8 mouse cellular contexts compared by ENCODE assay signal in the genomic region with DNA sequence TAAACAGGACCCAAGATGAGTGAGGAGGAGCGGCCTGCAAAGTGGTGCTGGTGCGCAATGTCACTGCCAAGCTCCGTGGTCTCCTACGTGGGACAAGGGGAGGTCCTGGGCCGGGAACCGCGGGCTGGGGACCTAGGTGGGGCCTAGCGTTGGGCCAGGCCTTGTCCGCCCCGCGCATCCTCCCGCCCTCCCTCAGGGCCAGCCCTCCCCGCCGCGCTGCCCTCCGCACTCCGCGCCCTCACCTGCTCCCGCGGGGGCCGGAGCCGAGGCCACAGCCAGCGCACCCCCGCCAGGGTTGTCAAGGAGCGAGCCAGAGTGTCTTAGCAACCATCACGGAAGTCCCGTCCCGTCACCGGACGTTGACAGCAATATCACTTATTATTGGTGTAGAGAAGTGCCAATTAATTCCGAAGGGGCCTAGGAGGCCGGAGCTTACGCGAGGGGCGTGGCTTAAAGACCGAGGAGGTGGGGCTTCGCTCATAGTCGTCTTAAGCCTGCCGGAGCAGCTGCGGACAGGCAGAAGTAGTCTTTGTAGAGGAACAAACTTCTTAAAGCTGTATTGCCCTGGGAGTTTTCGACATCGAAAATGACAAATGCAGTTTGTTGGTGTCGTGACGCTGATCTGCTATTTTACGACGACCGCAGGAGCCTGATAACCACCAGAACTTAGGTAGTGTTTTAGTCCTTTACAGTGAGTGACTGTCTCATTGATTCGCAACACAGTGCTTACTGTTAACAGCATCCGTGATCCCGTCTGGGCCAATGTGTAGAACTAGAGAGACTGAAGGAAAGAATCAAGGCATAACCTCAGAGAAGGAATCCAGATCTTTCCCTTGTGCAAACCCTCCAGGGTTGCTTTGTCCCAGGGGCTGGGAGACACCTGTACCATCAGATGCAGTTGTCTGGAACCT. TPM values are rescaled to one million over a fixed set of nuclear protein-coding genes. Genes with fewer than 3 reads are reported as not detected.
A peak's percentile ranks its signal among the peaks of the same experiment; 100 is the strongest.
DNase-seq lines count a peak whose midpoint lies in the region; ATAC-seq lines count a peak whose summit lies in the region.

No protein-coding gene starts in this region.

- DNase-seq in adrenal gland, adult (ENCODE audit: inconsistent age in 2 of 2, low spot score in 1 of 2), result peak; percentile 97 to 98
- DNase-seq in embryo, embryonic 10.5 days (ENCODE audit: low spot score), result peak; percentile 99
- DNase-seq in gastrocnemius, postnatal 14 days, result peak; percentile 97
- DNase-seq in left cerebral cortex, postnatal 10 days (ENCODE audit: extremely low spot score in 1 of 2, low spot score in 2 of 2), result peak; percentile 97 to 98
- peak; percentile 94 for DNase-seq in right cerebral cortex, postnatal 25 days
- DNase-seq in urinary bladder, postnatal 4 days (ENCODE audit: low spot score in 2 of 2), result peak; percentile 94 to 97

- ATAC-seq in inflammation-experienced regulatory T-cells, adult 6 months, result peak; percentile 100
- ATAC-seq in megakaryocyte-erythroid progenitor cell, adult 5-6 weeks (replicated peaks; ENCODE audit: low FRiP score, low TSS enrichment, poor library complexity, severe bottlenecking), result peak; percentile 98

- intact Hi-C loops in gastrocnemius, postnatal 14 days (cut with DNase I; ENCODE audit: low total_unique reads), result no loop called here
- intact Hi-C loops in left cerebral cortex, postnatal 10 days (cut with DNase I), result no loop called here

RNA-seq across cellular contexts. Expression of a gene that starts 3.3 kb away (rescaled TPM):
- 1 to 10 TPM; 7.4 to 7.6 TPM for total RNA-seq in gastrocnemius, postnatal 14 days (2021)
- 1 to 10 TPM; 6.5 to 9.4 (median 8.6) TPM for polyA plus RNA-seq in inflammation-experienced regulatory T-cells, adult 6 months (2017; shearing (Covaris generic))
- 10 to 100 TPM; 28.6 to 31.0 TPM for total RNA-seq in left cerebral cortex, postnatal 10 days (2021)
- total RNA-seq in megakaryocyte-erythroid progenitor cell, adult 5-6 weeks (2014; fragmentation: Nextera tagmentation), result 13.2 and 13.5 TPM in 2 replicates
- 7.6 and 10.0 TPM in 2 replicates for total RNA-seq in megakaryocyte-erythroid progenitor cell, adult 5-6 weeks (2017)

RNA-seq across cellular contexts. Expression of a gene that starts 30.2 kb away (rescaled TPM):
- total RNA-seq in gastrocnemius, postnatal 14 days (2021), result 1 to 10 TPM; 1.9 to 2.6 TPM
- 1 to 10 TPM in 1 of 3 experiments, under 1 TPM in 1, not detected in 1; 0.15 to 1.1 TPM for polyA plus RNA-seq in inflammation-experienced regulatory T-cells, adult 6 months (2017; shearing (Covaris generic))
- 100 to 1,000 TPM; 454 to 474 TPM for total RNA-seq in left cerebral cortex, postnatal 10 days (2021)
- total RNA-seq in megakaryocyte-erythroid progenitor cell, adult 5-6 weeks (2014; fragmentation: Nextera tagmentation), result 1.2 TPM in 1 of 2 replicates, not detected in the other
- total RNA-seq in megakaryocyte-erythroid progenitor cell, adult 5-6 weeks (2017), result not detected in 2 replicates

RNA-seq across cellular contexts. Expression of a gene that starts 32.0 kb away (rescaled TPM):
- 10 to 100 TPM; 62.3 to 81.4 TPM for total RNA-seq in gastrocnemius, postnatal 14 days (2021)
- polyA plus RNA-seq in inflammation-experienced regulatory T-cells, adult 6 months (2017; shearing (Covaris generic)), result 10 to 100 TPM; 10.5 to 15.4 (median 12.4) TPM
- total RNA-seq in left cerebral cortex, postnatal 10 days (2021), result 10 to 100 TPM; 14.9 to 20.2 TPM
- 9.9 and 11.8 TPM in 2 replicates for total RNA-seq in megakaryocyte-erythroid progenitor cell, adult 5-6 weeks (2014; fragmentation: Nextera tagmentation)
- 13.9 and 15.2 TPM in 2 replicates for total RNA-seq in megakaryocyte-erythroid progenitor cell, adult 5-6 weeks (2017)

RNA-seq across cellular contexts. Expression of a gene that starts 59.7 kb away (rescaled TPM):
- under 1 TPM; 0.47 to 0.55 TPM for total RNA-seq in gastrocnemius, postnatal 14 days (2021)
- not detected for polyA plus RNA-seq in inflammation-experienced regulatory T-cells, adult 6 months (2017; shearing (Covaris generic))
- total RNA-seq in left cerebral cortex, postnatal 10 days (2021), result 10 to 100 TPM; 12.5 to 12.9 TPM
- total RNA-seq in megakaryocyte-erythroid progenitor cell, adult 5-6 weeks (2014; fragmentation: Nextera tagmentation), result not detected in 2 replicates
- total RNA-seq in megakaryocyte-erythroid progenitor cell, adult 5-6 weeks (2017), result not detected in 2 replicates

Comparison
In these comparisons a context has a peak if more than half of its experiments do, and no peak if none do; other contexts are left out.
1. Peak in every context shown above with its lines: DNase-seq and ATAC-seq.
2. RNA of a gene that starts 30.2 kb away (total RNA-seq): 454 to 474 TPM in left cerebral cortex, postnatal 10 days; 1.9 to 2.6 TPM in gastrocnemius, postnatal 14 days and 1.2 TPM in megakaryocyte-erythroid progenitor cell, adult 5-6 weeks; every median in the first group is over 100 times any median in the second.